Mouse (Mus musculus): Measurements from ENCODE around the gene Camk2n1. TPM values are rescaled to one million over a fixed set of nuclear protein-coding genes. Genes with fewer than 3 reads are reported as not detected.

Camk2n1 gene
- polyA plus RNA-seq, 1 experiment from 2014 or later: 5.5 TPM

GRCm38 (mm10) chr4:138507903-138508302, 53.8 kb downstream of the Camk2n1 start:
- 56% methylated on average over 6 of the region's 6 CpGs for WGBS
- Histone ChIP-seq H3K27me3 (replicated peaks) (peaks cover 21% of the 10 kb centered on the region), H3K36me3 (no peaks in the 10 kb centered on the region), H3K4me3 (replicated peaks) (no peak overlapping the region), H3K9me3 (no peaks in the 10 kb centered on the region), H3K27ac (no peak overlapping the region), H3K4me1 (replicated peaks) (peaks cover 19% of the 10 kb centered on the region), H3K4me2 (replicated peaks) (no peak overlapping the region), H3K9ac (no peak overlapping the region; the same call in 1 of the 2 replicates)
- no peak for ATAC-seq

Other genes starting within 250 kb of the Camk2n1 start
- 110 and 129 TPM in 2 replicates for gene Hp1bp3, start 238.0 kb upstream of the Camk2n1 start, polyA plus RNA-seq (2015; fragmentation: Nextera tagmentation; extraction: Ambion mirVana)
- 0.62 and 0.69 TPM in 2 replicates for gene Sh2d5, start 203.9 kb upstream of the Camk2n1 start, polyA plus RNA-seq (2015; fragmentation: Nextera tagmentation; extraction: Ambion mirVana)
- 0.83 and 0.95 TPM in 2 replicates for gene Kif17, start 203.9 kb upstream of the Camk2n1 start, polyA plus RNA-seq (2015; fragmentation: Nextera tagmentation; extraction: Ambion mirVana)
- 379 and 414 TPM in 2 replicates for gene Ddost, start 149.6 kb upstream of the Camk2n1 start, polyA plus RNA-seq (2015; fragmentation: Nextera tagmentation; extraction: Ambion mirVana)
- 35.9 and 36.1 TPM in 2 replicates for gene Pink1, start 128.0 kb upstream of the Camk2n1 start, polyA plus RNA-seq (2015; fragmentation: Nextera tagmentation; extraction: Ambion mirVana)
- gene Cda, start 86.3 kb upstream of the Camk2n1 start, polyA plus RNA-seq (2015; fragmentation: Nextera tagmentation; extraction: Ambion mirVana): 26.5 and 30.5 TPM in 2 replicates
- gene Fam43b, start 57.8 kb upstream of the Camk2n1 start, polyA plus RNA-seq (2015; fragmentation: Nextera tagmentation; extraction: Ambion mirVana): 0.05 TPM in 1 of 2 replicates, not detected in the other
- gene Mul1, start 19.6 kb upstream of the Camk2n1 start, polyA plus RNA-seq (2015; fragmentation: Nextera tagmentation; extraction: Ambion mirVana): 24.9 and 25.7 TPM in 2 replicates
- 0.19 and 0.28 TPM in 2 replicates for gene Vwa5b1, start 181.6 kb downstream of the Camk2n1 start, polyA plus RNA-seq (2015; fragmentation: Nextera tagmentation; extraction: Ambion mirVana)

All from intestine, embryonic 15.5 days (tissue).